Mouse (Mus musculus): ENCODE measurements around the gene Gbgt1. TPM values are rescaled to one million over a fixed set of nuclear protein-coding genes. Genes with fewer than 3 reads are reported as not detected.

Gene Gbgt1
- total and polyA plus RNA-seq, 3 experiments, result 0.11 TPM; not detected in 2

DNA sequence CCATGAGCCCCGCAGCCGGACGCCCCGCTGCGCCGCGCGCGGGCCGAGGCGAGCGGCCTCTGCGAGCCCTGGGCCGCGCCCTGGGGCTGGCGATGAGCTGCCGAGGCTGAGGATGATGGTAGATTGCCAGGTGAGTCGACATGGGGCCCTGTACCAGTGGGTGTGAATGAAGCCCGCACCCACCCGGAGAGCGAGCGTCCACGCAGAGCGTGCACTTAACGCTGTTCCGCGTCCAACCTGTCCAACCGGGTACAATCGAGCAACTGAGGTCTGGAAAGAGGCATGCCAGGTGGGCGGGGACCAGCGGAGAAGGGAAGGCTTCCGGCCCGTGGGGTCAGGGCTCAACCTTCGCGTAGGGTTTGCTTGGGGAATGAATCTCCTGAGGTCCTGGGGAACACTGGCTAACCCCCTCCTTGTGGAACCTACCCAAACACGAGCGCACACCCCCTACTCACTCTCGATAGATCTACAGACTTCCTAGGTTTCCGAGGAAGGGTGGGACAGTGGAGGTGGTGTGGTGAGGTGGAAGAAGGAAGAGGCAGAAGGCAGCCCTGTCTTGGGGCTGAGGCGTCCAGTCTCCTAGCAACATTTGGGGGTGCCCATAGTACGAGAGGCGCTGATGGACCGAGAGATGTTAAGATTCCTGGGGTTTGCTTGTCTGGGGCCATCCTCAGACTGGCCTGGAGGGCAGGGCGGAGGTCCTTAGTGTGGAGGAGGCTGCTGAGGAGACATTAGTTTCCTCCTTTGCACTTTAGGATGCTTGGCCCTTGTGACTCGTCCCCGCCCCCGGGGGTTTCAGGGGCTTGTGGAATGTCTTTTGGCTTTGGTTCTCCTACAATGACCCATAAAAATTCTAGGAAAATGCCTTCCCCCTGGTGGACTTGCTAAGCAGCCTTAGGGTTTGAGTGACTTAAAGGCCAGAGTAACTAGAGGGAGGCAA, 17.0 kb downstream of the Gbgt1 start (continued):
- 0 out of 2 replicates have a peak, but pooled peaks have one; percentile 17 for TF ChIP-seq ELF1 (IDR thresholded peaks at IDR 0.05; ENCODE audit: low read depth, low read length)
- no peak for TF ChIP-seq USF2 (IDR thresholded peaks at IDR 0.05; ENCODE audit: borderline replicate concordance in 1 of 2, insufficient read depth in 1 of 2, low read depth in 1 of 2, low read length in 2 of 2)
- no peak for TF ChIP-seq GABPA (IDR thresholded peaks at IDR 0.05; ENCODE audit: low read depth, low read length)
- no peak for TF ChIP-seq MAZ (IDR thresholded peaks at IDR 0.05; ENCODE audit: low read depth, low read length)
- TF ChIP-seq NELFE (IDR thresholded peaks at IDR 0.05; ENCODE audit: low read depth, low read length), result no peak
- no peak for TF ChIP-seq ZC3H11A (IDR thresholded peaks at IDR 0.05; ENCODE audit: low read depth, low read length)
- TF ChIP-seq TBP (IDR thresholded peaks at IDR 0.05; ENCODE audit: low read depth, low read length), result no peak
- no peak for TF ChIP-seq CHD1 (IDR thresholded peaks at IDR 0.05; ENCODE audit: low read depth, low read length)
- no peak for TF ChIP-seq UBTF (IDR thresholded peaks at IDR 0.05; ENCODE audit: borderline replicate concordance, insufficient read depth, low read depth, low read length)
- no peak for TF ChIP-seq EP300 (IDR thresholded peaks at IDR 0.05; ENCODE audit: low read depth in 1 of 2, low read length in 2 of 2)

DNA sequence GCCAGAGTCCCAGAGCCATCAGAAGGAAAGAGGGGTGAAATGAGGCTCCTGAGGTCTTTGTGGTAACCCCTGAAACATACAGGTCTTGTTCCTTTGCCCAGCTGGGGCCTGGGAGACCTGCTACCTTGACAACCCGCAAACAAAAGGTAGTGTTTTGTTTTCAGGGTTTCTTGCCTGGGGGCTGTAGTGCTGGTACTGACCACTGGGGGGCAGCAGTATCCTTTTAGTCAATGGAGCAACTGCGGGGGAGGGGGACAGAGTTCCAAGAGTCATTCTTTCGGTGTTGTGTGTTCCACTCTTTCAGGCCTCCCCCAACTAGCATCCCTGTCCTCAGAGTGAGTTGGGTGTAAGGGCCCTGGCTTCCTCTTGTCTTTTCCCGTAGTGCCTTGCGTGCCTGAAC, 17.8 kb downstream of the Gbgt1 start:
- H3K79me2 ChIP-seq (ENCODE audit: control insufficient read depth, insufficient read depth, low read length, poor library complexity), result no peaks in the 10 kb centered on the region; the same call in 1 of the 2 replicates
- H3K27ac ChIP-seq (ENCODE audit: control insufficient read depth, low read depth, low read length), result no peak overlapping the region
- no peaks in the 10 kb centered on the region for H3K9me3 ChIP-seq (replicated peaks; ENCODE audit: insufficient read depth, low read length)
- peaks cover 2 to 14% of the 10 kb centered on the region in 2 experiments; a peak in 3 of 4 replicates for H3K4me1 ChIP-seq (ENCODE audit: control insufficient read depth in 1 of 2, insufficient read depth in 2 of 2, low read length in 2 of 2)
- H3K4me3 ChIP-seq (ENCODE audit: control insufficient read depth in 1 of 2, insufficient read depth in 1 of 2, low read depth in 2 of 2, low read length in 2 of 2), result peak overlapping the region; percentile 14 to 91; a peak in 1 of 4 replicates
- peaks cover 0 to 5% of the 10 kb centered on the region in 2 experiments; a peak in 2 of 4 replicates for H3K36me3 ChIP-seq (ENCODE audit: control insufficient read depth in 1 of 2, insufficient read depth in 2 of 2, low read length in 2 of 2)
- peak overlapping the region; percentile 23; the same call in 1 of the 2 replicates for H3K9ac ChIP-seq (ENCODE audit: control insufficient read depth, low read depth, low read length, poor library complexity, severe bottlenecking)
- peak; percentile 86 for DNase-seq (ENCODE audit: low read depth, low spot score)
- peaks cover 0 to 5% of the 10 kb centered on the region in 2 experiments; a peak in 3 of 4 replicates for H3K27me3 ChIP-seq (ENCODE audit: control insufficient read depth in 1 of 2, insufficient read depth in 2 of 2, low read length in 2 of 2)
- TF ChIP-seq MAX (IDR thresholded peaks at IDR 0.05; ENCODE audit: low read length) (no peak), MAZ (IDR thresholded peaks at IDR 0.05; ENCODE audit: low read depth, low read length) (peak; percentile 86; the same call in 1 of the 2 replicates), ZNF384 (IDR thresholded peaks at IDR 0.05; ENCODE audit: low read depth, low read length) (no peak), SMC3 (IDR thresholded peaks at IDR 0.05; ENCODE audit: low read depth, low read length) (peak; percentile 56), POLR2A (IDR thresholded peaks at IDR 0.05; ENCODE audit: control insufficient read depth in 1 of 2, insufficient read depth in 1 of 2, low read depth in 1 of 2, low read length in 2 of 2, poor library complexity in 1 of 2) (no peak), MYC (IDR thresholded peaks at IDR 0.05; ENCODE audit: low read depth, low read length) (no peak), NRF1 (IDR thresholded peaks at IDR 0.05; ENCODE audit: insufficient read depth, low read depth, low read length, poor library complexity, severe bottlenecking) (no peak), ELF1 (IDR thresholded peaks at IDR 0.05; ENCODE audit: low read depth, low read length) (no peak), CHD2 (IDR thresholded peaks at IDR 0.05; ENCODE audit: low read length) (no peak; the same call in 1 of the 2 replicates), USF2 (IDR thresholded peaks at IDR 0.05; ENCODE audit: borderline replicate concordance in 1 of 2, insufficient read depth in 1 of 2, low read depth in 1 of 2, low read length in 2 of 2) (no peak), TAL1 (IDR thresholded peaks at IDR 0.05; ENCODE audit: low read length) (no peak), ETS1 (IDR thresholded peaks at IDR 0.05; ENCODE audit: low read depth, low read length) (no peak), UBTF (IDR thresholded peaks at IDR 0.05; ENCODE audit: borderline replicate concordance, insufficient read depth, low read depth, low read length) (no peak), SIN3A (IDR thresholded peaks at IDR 0.05; ENCODE audit: low read length) (peak; percentile 66), ZKSCAN1 (IDR thresholded peaks at IDR 0.05; ENCODE audit: low read depth, low read length) (no peak), GATA1 (IDR thresholded peaks at IDR 0.05; ENCODE audit: low read depth, low read length) (no peak), KAT2A (conservative IDR thresholded peaks at IDR 0.05; ENCODE audit: low read depth, low read length) (no peak), GABPA (IDR thresholded peaks at IDR 0.05; ENCODE audit: low read depth, low read length) (no peak), NELFE (IDR thresholded peaks at IDR 0.05; ENCODE audit: low read depth, low read length) (no peak), RAD21 (IDR thresholded peaks at IDR 0.05; ENCODE audit: low read depth, low read length) (peak; percentile 64), JUND (IDR thresholded peaks at IDR 0.05; ENCODE audit: low read depth, low read length) (no peak), EP300 (IDR thresholded peaks at IDR 0.05; ENCODE audit: low read depth in 1 of 2, low read length in 2 of 2) (no peak), USF1 (IDR thresholded peaks at IDR 0.05; ENCODE audit: low read depth, low read length) (no peak), MAFK (IDR thresholded peaks at IDR 0.05; ENCODE audit: borderline replicate concordance, low read depth, low read length) (no peak), BHLHE40 (IDR thresholded peaks at IDR 0.05; ENCODE audit: borderline replicate concordance, low read depth, low read length) (no peak), TCF12 (IDR thresholded peaks at IDR 0.05; ENCODE audit: low read depth, low read length) (no peak), POLR2AphosphoS2 (IDR thresholded peaks at IDR 0.05; ENCODE audit: low read length) (no peak), ZMIZ1 (IDR thresholded peaks at IDR 0.05; ENCODE audit: low read depth, low read length) (no peak)

All from MEL (cell line).